Mouse (Mus musculus): Measurements from ENCODE around the gene Rhox2b.
"Not testable (repeated sequence)": the region's sequence is repeated elsewhere in the genome, so short reads cannot be mapped to it uniquely, and the experiment has no call there.

Rhox2b gene

DNA sequence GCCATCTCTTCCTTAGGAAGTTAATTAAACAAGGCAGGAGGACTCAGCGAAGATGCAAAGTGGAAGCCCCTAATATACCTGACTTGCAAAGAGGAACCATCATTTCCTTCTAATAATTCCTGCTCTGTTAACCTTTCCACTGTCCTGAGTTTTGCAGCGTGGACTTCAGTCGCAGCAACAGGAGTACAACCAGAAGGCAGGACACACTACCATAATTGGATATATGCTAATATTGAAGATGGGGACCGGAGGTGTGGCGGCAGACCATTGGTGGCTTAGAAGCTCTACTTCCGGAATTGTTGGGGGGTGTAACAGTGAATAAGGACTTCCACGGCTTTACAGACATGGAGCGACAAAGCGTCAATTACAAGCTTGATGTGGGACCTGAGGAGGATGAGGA is at the start of gene Rhox2b:
Gene Rhox2b, plus strand, starts transcription at position 301 of the 400 bp plus-strand sequence.
- DNase-seq (ENCODE audit: low spot score in 2 of 2): not testable (repeated sequence)

- DNase-seq (ENCODE audit: low spot score in 2 of 2): not testable (repeated sequence)
Observed at GRCm38 (mm10) chrX:37379728-37380127, 32.1 kb upstream of the Rhox2b start, which contains the start of gene Rhox3a2. Gene Rhox3a2 (plus strand): TSS chrX:37380028.

- DNase-seq (ENCODE audit: low spot score in 2 of 2): not testable (repeated sequence)
Observed at GRCm38 (mm10) chrX:37390548-37390947, 21.3 kb upstream of the Rhox2b start, which contains the start of gene Rhox4a2. Gene Rhox4a2 (plus strand): TSS chrX:37390848.

DNA sequence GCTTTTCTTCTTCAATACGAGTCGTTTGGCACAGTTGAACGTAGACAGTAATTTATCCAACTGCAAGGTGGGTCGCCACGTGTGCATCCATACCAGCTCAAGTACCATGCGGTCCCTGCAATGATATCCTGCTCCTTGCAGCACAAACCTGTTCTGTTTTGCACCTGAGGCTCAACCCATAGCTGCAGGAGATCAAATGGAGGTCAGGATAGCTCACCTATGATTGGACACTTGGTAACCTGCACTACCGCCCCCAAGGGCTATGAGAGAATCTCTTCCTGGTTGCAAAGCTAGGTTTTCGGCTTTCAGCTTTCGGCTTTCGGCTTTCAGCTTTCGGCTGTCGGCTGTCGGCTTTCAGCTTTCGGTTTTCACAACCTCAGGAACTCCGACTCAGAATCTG is 20.3 kb downstream of the Rhox2b start, which contains the start of gene Rhox4b:
Gene Rhox4b, plus strand, starts transcription at position 301 of the 400 bp plus-strand sequence.
- DNase-seq (ENCODE audit: low spot score in 2 of 2): not testable (repeated sequence)

DNA sequence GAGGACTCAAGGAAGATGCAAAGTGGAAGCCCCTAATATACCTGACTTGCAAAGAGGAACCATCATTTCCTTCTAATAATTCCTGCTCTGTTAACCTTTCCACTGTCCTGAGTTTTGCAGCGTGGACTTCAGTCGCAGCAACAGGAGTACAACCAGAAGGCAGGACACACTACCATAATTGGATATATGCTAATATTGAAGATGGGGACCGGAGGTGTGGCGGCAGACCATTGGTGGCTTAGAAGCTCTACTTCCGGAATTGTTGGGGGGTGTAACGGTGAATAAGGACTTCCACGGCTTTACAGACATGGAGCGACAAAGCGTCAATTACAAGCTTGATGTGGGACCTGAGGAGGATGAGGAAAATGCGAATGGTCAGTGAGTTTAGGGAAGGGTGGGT is 41.5 kb downstream of the Rhox2b start, which contains the start of gene Rhox2c:
Gene Rhox2c, plus strand, starts transcription at position 301 of the 400 bp plus-strand sequence.
- DNase-seq (ENCODE audit: low spot score in 2 of 2): not testable (repeated sequence)

- not testable (repeated sequence) for DNase-seq (ENCODE audit: low spot score in 2 of 2)
Observed at GRCm38 (mm10) chrX:37458285-37458684, 46.4 kb downstream of the Rhox2b start, which contains the start of gene Rhox3c. Gene Rhox3c (plus strand): TSS chrX:37458585.
